Mouse (Mus musculus) right cerebral cortex, postnatal 25 days (tissue): ENCODE measurements at regions not wholly inside any gene's neighbourhood (a gene's known extent, or its start where the extent isn't known, plus 50 kb on each side); places are given as distances from the start of the nearest gene placed in this dataset.

Experiments
- DNase-seq: peaks from one replicate; pipeline ENCODE4 v3.0.0; 2022

DNA sequence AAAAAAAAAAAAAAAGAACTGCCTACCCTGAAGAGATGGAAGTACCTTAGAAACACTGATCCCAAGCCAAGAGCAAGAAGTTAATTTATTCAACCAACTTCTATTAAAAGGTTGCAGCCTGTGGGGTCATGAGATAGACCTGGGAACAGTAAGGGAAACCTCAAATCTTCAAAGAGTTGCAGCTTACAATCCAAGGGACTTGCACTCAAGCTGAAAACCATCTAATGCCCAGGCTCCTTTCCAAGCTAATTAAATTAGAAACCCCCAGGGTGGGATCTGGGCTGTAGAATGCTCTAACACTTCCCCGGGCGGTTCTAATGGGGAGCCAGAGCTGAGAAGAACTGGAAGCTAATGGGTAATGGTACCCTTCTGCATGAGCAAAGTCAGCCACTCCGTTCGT is 278.0 kb downstream of the Hlx start:
- DNase-seq: no peak

DNA sequence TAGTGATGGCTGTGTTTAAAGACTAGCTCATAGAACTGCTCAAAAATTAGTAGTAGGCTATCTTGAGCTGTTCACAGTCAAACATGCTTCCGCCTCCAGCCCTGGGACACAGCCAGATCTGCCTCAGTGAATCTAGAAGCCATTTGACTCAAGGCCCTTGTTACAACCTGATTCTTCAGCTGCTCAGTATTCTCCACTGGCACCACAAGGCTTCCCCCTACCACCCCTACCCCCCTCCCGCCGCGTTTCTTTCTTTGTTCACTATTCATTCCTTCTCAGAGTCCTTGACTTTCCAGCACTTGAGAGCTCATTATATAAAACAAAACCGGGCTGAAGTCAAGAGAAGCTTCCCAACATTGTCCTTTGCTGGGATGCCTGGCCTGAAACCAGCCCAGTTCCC is 278.7 kb downstream of the Hlx start:
- DNase-seq: no peak

DNA sequence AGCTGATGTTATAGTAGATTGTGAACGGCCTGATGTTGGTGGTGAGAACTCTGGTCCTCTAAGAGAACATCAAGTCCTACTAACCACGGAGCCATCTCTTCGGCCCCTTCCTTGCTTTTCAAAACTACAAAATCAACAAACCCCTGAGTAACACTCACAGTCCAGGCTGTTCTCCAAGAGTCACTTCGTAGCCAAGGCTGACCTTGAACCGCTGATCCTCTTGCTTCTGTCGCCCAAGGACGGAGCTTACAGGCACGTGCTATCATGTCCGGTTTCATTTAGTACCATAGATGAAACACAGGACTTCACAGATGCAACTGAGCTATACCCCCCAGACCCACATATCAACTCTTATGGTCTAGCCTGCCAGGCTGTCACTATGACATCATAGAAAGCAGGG is 279.4 kb downstream of the Hlx start:
- no peak for DNase-seq

DNA sequence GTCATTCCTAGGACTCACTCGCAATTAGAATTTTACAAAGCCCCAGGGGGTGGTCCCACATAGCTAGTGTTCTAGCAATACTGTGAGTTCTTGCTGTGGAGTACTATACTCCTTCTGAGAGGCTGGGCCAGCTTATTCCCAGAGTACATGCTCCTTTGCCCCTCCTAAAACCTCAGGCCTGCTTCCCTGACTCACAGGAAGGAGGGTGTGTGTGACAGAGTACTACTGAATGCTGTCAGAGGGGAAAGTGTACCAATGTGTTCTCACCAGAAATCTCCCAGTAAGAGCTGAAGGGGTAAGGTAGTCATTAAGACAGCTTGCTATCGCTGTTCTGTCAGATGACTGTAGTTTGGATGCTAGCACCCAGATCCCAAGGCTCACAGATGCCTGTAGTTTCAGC is 280.7 kb downstream of the Hlx start:
- DNase-seq: no peak

DNA sequence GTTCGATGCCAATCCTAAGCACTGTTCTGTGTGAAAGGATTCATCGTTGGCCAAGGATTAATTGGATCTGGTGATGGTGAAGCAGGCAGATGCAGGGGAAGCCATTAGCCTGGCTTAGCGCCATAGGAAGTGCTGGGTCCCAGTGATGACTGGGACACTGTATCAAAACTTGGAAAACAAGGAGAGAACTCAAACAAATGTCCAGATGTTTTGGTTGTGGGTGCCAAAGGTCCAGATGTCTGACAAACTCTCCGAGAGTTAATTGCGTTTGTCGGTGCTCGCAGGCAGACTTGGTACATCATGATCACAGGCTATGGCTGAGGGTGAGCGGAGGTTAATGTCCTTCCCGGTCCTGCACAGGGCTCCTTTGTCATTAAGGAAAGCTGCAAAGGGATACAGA is 283.4 kb downstream of the Hlx start:
- no peak for DNase-seq

DNA sequence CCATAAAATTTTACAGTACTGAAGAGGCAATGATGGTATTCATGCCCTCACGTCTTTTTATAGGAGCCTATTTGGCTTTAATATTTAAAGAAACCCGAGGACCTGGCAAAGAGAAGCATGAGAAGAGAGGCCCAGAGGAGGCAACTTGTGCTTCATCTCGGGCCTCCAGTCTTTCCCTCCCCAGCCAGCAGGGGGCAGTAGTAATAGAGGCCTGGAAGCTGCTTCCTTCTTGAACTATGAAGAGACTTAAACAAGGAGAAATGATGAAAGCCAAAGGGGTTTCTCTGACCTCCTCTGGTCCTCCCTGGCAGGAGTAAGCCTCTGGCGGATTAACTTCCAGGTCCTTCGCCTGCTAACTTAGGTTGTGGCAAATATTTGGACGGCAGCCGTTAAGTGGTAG is 284.5 kb downstream of the Hlx start:
- DNase-seq: peak; percentile 33

DNA sequence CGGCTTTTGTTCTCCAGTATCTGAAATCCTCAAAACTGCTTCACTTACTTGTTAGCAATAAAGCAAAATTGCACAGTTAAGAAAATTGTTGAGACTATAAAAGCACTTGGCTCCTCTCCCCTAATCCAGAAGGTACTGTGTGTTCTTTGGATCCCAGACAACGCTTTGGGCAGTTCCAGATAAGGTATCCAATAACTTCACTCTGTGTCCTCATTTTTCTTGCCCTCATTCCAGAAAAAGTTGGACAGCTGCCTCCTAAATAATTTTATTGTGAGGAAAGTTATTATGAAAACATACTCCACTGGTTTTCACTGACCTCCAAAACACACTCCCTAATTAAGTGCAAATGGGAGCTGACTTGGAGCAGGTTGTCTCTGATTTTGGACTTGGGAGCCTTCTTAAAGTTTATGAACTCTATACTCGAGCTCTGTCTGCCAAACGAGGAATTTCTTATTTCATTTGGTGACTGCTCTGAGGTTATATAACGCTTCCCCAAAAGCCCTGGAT is 285.2 kb downstream of the Hlx start:
- no peak for DNase-seq

DNA sequence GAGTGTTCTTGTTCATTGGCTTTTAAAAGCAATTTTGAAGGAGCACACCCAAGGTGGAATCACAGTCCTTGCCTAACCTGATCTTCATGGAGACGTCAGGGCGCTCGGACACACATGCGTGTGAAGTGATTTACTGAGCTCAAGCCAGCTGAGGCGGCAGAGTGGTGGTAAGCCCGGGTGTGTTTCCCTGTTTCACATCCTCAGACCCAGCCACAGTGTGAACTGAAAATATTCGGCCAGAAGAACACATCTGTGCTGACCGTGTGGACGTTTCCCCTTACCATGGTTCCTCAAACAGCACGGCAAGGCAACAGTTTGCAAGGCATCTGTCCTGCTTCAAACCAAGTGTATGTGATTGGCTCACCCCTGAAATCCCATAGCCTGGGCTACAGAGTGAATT is 288.2 kb downstream of the Hlx start:
- no peak for DNase-seq

DNA sequence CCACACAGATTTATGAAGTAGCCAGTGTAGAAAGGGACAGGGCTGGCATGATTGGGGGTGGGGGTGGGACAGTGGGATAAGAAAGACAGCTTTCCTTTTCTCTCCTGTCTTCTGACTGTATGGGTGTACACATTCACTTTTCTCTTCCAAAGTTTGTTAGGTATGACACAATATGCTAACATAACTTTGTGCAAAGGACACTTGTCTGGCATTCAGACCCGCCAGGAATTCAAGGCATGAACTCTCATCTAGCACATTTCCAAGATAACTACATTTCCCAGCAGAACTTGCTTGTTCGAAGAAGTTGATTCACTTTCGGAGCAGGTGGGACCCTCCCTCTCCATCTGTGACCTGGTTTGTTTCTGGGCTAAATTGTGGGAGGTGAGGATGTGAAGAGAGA is 289.7 kb downstream of the Hlx start:
- DNase-seq: no peak

DNA sequence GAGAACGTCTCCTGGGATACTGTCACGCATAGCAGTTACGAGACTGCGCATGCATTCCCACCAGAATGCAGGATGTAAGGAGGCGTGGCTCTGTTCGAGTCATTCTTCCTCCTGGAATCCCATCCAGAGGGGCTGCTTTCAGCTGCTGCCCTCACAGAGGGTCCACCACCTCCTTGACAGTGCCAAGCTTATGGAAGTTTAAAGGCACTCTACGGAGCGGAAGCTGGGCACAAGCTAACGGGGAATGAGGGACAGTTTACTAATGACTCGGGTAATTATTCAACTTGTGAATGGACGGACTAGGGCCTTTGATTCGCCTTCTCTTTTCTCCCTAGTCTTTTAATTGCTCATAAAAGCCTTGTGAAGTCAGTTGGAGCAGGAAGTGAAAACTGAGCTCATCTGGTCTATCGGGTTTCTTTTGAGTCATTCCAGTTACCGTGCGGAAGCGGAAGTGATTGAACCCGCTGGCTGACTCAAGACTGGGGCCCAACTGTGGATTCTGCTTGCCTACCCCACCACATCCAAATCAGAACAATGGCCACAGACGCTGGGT is 291.3 kb downstream of the Hlx start:
- DNase-seq: no peak

DNA sequence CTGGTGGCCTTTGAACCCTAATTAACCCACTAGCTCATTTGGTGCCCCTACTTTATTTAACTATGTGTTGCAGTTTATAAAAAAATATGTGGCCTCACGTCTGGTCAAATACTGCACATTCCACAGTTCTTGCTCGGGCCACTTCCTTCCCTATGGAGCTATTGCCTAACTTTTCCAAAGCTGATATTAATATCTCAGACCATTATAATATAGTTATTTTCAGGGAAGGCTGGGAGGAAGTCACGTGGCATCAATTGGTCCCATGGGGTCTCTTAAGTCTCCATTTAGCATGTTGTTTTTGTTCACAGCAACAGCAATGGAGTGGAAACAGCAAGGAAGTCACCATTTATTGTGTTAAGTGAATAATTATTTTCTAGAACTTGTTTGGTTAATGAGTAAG is 292.9 kb downstream of the Hlx start:
- no peak for DNase-seq

DNA sequence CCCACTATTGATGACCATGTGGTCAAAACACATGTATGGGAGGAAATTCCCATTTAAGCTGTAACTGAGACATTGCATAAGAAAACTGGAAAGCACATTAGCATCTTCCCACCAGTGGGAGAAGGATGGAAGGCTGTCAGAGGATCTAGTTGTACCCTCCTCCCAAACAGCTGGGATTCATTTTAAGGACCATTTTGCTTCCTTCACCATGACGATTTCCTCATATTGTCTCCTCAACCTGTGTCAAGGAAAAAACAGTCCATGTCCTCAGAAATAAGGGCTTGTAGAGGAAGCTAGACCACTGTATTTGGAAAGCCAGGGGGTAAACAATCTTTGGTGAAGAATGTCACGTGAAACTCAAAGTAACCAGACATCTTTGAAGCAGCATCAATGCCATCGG is 296.0 kb downstream of the Hlx start:
- DNase-seq: no peak

DNA sequence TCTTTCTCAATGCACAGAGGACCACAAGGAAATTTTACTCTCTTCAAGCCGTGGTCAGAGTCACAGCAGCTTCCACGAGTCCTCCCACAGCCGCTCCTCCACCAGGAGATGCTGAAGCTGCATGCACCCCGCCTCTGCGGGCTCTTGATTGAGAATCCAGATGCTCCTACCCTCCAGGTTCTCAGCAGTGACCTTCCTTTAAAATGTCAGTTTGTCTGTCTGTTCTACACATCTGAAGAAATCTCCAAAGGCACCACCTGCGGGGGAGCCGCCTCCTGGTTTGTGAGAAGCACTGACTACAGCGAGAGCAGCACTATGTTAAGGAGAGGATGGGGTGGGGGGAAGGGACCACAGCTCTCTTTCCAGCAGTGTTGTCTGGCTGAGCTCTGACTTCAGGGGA is 303.8 kb downstream of the Hlx start:
- no peak for DNase-seq

DNA sequence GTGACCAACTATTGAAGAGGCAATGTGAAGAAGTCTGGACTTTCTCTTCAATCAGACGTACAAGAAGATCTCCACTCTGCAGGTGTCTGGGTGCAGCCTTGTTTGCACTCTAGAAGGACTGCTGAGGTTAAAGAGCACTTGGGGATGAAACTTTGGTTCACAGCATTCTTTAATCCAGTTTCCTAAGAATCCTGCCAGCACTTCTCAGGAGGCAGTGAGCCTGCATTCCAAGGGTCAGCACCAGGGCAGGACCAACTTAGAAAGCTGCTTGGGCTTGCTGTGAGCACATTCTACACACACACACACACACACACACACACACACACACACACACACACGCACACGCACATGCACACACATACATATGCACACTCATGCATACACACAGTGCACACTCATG is 304.4 kb downstream of the Hlx start:
- no peak for DNase-seq

DNA sequence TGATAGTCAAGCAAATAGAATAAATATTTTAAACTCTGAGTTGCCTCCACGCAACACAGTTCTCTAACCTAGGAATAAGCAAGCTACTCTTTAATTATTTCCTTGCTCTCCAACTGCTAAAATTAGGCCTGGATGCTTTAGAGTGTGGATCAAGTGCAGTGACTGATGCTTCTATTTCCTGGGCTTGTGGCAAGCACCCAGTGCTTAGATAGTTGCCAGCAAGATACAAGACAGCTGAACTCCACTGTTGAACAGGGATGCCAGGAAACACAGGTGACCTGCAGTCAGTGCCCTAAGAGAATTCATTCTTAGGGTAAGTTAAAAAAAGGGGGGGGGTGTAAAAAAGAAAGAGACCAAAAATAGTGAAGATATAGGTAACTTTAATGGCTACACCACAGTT is 306.7 kb downstream of the Hlx start:
- DNase-seq: no peak

DNA sequence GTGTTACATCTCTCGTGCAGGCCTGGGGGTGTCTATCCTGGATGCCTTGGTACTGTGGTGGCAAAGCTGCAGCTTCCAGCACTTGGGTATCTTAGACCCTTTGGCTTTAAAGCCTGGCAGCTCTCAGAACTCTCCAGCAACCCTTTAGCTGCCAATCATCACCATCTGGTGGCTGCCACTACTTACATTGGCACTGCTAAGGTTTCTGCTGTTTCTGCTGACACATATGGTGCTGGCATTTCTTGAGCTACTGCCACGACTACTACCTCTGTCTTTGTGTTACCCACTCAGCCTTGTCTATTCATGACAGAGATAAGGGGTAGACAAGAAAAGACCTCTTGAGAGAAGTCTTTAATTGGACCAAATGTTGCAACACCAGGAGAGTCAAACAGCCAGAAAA is 308.4 kb downstream of the Hlx start:
- DNase-seq: no peak

DNA sequence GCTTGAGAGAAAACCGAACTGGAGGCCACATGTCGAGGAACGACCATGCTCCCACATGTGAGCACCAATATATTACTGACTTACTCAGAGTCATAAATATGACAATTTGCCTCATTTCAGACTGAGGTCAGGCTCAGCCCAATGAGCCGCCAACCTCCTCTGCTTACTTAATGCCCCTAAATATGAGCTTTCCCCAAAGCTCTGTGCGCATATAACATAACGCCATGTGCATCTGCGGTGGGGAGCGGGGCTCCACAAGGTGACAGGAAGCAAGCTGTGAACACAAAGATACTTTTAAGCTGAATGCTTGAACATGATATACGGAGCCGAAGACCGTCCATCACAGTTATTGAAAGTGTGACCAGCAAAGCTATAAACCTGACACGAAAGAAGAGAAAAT is 319.8 kb downstream of the Hlx start:
- DNase-seq: no peak

DNA sequence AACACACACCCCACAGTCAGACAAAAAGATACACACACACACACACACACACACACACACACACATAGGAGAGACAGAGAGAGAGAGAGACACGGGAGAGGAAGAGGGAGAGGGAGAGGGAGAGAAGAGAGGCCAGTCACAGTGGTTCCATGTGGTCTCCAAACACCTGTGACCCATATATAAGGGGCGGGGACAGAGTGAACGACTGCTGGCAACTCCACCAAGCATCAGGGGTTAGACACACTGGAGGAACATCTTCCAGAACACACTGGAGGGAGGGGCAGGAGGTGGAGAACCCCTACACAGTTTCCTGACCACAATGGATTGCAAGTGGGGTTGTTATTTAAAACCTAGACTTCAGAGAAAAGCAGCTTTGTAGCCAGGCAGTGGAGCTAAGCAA is 321.4 kb downstream of the Hlx start:
- no peak for DNase-seq

DNA sequence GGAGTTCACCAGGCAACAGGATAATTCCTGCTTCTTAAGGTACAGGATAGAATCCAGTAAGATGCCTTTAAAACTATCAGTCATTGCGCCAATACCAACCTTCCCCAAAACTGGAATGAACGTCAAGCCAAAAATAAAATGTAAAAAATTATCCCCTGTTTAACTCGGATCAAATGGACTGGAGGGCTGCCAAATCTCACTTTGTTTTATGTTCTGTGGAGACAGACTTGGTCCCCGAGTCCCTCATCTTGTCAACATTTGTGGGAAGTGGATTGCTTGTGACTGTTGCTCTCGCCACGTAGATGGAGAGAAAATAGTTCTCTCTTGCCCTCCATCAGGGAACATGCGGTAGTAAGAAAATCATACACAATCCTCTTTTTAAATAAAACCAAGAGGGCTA is 322.4 kb downstream of the Hlx start:
- no peak for DNase-seq

DNA sequence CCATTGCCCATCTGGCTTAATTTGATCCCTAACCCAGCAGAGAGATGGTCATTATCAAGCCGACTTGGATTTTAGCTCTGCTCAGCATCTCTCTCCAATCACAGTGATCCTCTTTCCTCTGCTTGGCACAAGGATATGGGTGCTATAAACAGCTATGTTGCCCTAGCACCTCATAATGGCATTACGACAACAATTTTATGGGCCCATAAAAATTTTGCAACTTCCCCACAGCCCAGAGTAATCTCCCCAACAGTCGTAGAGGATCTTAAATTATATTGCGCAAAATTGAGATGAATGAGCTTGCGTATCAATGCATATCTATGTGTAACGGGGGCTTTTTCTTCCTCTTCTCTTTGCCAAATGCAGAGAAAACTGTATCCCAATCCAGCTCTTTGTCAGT is 329.4 kb downstream of the Hlx start:
- DNase-seq: no peak

DNA sequence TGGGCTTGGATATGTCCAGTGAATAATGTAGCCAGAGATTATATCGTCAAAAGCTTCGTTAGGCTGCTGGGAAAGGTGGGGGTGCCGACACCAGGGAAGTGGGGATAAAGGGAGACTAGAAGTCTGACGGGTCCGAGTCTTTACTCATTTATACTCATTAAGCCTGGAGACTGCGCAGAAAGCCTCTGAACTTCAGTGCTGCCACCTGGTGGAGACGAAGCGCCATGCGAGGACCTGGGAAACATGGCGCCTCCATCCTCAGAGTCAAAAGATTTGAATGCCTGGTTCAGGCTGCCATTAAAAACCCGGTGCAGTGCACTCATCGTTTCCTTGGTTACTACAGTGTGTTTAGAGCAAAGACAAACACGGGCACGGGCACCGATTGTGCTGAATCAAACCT is 337.2 kb downstream of the Hlx start:
- DNase-seq: no peak

DNA sequence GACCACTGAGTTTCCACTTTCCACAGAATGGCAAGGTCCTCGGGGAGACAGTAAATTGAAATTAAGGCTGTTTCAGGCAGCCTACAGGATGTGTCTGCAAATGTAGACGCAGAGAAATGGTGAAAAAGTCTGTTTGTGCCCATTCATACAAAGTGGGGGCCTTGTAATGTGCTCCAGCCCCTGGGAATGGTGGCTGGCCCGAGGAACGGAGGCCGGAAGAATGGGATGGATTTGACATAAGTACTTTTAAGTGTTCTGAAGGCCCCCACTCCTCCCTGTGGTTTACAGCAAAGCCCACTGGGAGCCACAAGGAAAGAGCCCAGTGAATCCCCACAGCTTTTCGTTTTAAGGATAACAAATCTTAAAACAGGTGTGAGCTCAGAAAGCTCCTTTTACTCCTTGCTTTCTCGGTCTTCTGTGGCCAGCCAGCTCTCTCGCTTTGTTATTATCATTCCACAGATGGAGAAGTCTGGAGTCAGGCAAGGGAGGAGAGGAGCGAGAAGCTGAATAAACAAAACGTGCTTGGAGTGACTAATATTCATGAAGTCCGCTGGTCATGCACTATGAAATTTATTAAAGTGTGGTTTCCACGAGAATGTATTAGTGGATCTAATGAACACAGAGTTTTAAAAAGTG is 337.7 kb downstream of the Hlx start:
- no peak for DNase-seq

DNA sequence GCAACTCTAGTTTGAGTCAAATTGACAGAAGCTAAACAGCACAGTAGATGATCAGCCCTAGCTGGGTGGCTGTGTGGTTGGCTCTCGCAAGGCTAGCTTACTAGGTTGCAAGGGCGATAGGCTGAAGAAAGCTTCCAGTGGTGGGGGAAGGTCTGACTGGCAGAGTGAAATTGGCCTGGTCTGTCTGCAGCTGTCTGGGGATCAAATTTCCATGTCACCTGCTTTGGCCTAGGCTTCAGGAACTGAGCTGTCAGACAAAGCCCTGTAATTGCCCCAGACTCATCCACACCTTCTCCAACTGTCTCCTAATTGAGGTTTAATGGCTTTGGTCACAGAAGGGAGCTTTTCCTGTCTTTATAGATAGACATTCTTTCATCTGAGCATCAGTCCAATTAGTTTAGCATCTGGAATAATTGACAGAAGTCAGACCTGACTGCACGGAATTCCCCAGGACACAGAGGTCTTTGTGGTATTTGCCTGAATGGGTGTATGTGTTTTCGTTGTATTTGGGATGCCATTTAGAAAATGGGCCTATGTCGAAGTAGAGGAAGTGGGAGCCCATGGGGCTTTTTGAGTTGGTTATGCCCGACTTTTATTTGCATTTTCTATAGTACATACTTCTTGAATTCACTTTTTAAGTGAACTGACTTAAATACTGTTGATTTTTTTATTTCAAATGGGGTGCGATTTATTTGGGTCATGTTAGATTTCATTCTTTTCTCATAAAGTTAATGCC is 348.2 kb downstream of the Hlx start:
- no peak for DNase-seq

DNA sequence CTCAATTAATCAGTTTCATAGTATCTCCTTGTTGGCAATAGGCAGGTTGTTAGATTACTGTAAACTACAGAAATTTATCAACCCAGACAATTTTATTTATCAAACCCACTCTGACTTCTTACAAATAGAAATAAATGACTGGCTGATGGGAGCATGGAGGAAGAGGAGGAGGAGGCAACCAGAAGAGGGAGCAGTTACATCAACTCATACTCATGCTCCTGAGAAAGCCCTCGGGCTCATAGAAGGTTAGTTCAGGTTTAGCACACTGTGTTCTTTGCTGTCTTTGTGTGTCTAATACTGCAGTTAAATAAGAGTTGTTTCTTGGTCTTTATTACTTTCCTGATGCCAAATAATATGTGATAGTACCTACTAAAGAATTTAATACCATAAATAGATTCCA is 344.6 kb upstream of the 1700056E22Rik start:
- no peak for DNase-seq

DNA sequence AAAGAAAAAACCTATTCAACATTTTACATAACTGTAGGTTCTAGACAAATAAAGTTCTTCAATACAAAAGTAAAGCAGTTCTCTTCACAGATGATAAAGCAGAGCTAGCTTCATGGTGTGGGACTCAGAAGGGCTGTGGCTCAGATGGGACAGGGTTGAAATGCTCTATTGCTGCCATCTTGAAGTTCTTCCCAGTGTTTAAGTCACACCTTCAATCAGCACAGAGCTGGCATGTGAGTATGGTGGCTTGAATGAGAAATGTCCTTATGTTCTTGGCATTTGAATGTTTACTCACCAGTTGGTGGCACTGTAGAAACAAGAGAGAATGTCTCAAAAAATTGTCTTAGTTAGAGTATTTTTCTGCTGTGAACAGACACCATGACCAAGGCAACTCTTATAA is 330.9 kb upstream of the 1700056E22Rik start:
- DNase-seq: no peak
